Mouse (Mus musculus): ENCODE data around the gene Agbl2. TPM values are rescaled to one million over a fixed set of nuclear protein-coding genes. Genes with fewer than 3 reads are reported as not detected.

The Agbl2 gene
- 0.20 and 0.26 TPM in 2 replicates for polyA plus RNA-seq (2015; fragmentation: Nextera tagmentation; extraction: Ambion mirVana)

- 7% methylated on average over 11 of the region's 11 CpGs for WGBS
- ATAC-seq = peak; percentile 33; the same call in 1 of the 2 replicates
- H3K27ac ChIP-seq (ENCODE audit: low read depth, low read length) = no peak within 1 kb of the TSS
- H3K9ac ChIP-seq (ENCODE audit: low read depth, low read length) = peak within 1 kb of the TSS; percentile 48
- peaks cover 30% of the 10 kb centered on the region for H3K36me3 ChIP-seq (ENCODE audit: control insufficient read depth, insufficient read depth)
- no peak for TF ChIP-seq CTCF (IDR thresholded peaks at IDR 0.05; ENCODE audit: low read depth)
- no peaks in the 10 kb centered on the region for H3K9me3 ChIP-seq (ENCODE audit: control insufficient read depth)
- no peaks in the 10 kb centered on the region for H3K27me3 ChIP-seq (replicated peaks; ENCODE audit: control insufficient read depth, insufficient read depth, low read length)
- 0 out of 2 replicates have a peak, but pooled peaks cover 4% of the 10 kb centered on the region for H3K4me1 ChIP-seq (replicated peaks; ENCODE audit: control insufficient read depth, insufficient read depth, low read length)
- H3K4me2 ChIP-seq (replicated peaks; ENCODE audit: low read depth) = peak within 1 kb of the TSS; percentile 84
- peak within 1 kb of the TSS; percentile 48 for H3K4me3 ChIP-seq (ENCODE audit: low read depth, low read length)
Measured at GRCm38 (mm10) chr2:90782458-90782857, at the start of gene Agbl2. Gene Agbl2, plus strand, starts transcription at chr2:90782727.

DNA sequence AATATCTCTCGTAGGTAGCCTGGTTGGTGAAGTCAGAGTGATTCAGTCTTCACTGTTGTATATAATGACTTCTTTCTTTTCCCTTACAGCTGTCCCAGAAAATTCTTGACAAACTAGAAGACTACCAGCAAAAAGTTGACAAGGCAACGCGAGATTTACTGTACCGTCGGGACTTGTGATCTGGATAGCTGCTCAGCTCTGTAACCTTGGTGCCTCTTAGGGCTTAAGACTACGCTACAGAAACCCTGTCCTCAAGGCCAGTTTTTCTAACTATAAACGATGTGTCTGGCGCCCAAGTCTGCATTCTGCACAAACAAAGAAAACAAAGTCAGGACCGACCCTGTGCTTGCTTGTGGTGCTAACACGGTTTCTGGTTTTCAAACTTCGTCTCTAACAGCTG is 47.2 kb upstream of the Agbl2 start:
- no peak overlapping the region for H3K4me2 ChIP-seq (replicated peaks; ENCODE audit: low read depth)
- no peak for ATAC-seq
- H3K36me3 ChIP-seq (ENCODE audit: control insufficient read depth, insufficient read depth) = peaks cover 48% of the 10 kb centered on the region
- no peak overlapping the region for H3K27ac ChIP-seq (ENCODE audit: low read depth, low read length)
- WGBS = 91% methylated on average over 11 of the region's 11 CpGs
- H3K4me1 ChIP-seq (replicated peaks; ENCODE audit: control insufficient read depth, insufficient read depth, low read length) = no peaks in the 10 kb centered on the region
- H3K9ac ChIP-seq (ENCODE audit: low read depth, low read length) = no peak overlapping the region
- no peaks in the 10 kb centered on the region for H3K9me3 ChIP-seq (ENCODE audit: control insufficient read depth)
- H3K27me3 ChIP-seq (replicated peaks; ENCODE audit: control insufficient read depth, insufficient read depth, low read length) = no peaks in the 10 kb centered on the region
- TF ChIP-seq CTCF (IDR thresholded peaks at IDR 0.05; ENCODE audit: low read depth) = no peak
- H3K4me3 ChIP-seq (ENCODE audit: low read depth, low read length) = no peak overlapping the region

GRCm38 (mm10) chr2:90738801-90739200 is 43.7 kb upstream of the Agbl2 start:
- no peak for ATAC-seq
- Histone ChIP-seq H3K9me3 (ENCODE audit: control insufficient read depth) (no peaks in the 10 kb centered on the region), H3K36me3 (ENCODE audit: control insufficient read depth, insufficient read depth) (peaks cover 20% of the 10 kb centered on the region), H3K4me2 (replicated peaks; ENCODE audit: low read depth) (no peak overlapping the region), H3K27me3 (replicated peaks; ENCODE audit: control insufficient read depth, insufficient read depth, low read length) (no peaks in the 10 kb centered on the region), H3K27ac (ENCODE audit: low read depth, low read length) (no peak overlapping the region), H3K9ac (ENCODE audit: low read depth, low read length) (no peak overlapping the region), H3K4me1 (replicated peaks; ENCODE audit: control insufficient read depth, insufficient read depth, low read length) (no peaks in the 10 kb centered on the region), H3K4me3 (ENCODE audit: low read depth, low read length) (no peak overlapping the region)
- no peak for TF ChIP-seq CTCF (IDR thresholded peaks at IDR 0.05; ENCODE audit: low read depth)
- whole genome bisulfite sequencing = 91% methylated on average over 3 of the region's 3 CpGs

DNA sequence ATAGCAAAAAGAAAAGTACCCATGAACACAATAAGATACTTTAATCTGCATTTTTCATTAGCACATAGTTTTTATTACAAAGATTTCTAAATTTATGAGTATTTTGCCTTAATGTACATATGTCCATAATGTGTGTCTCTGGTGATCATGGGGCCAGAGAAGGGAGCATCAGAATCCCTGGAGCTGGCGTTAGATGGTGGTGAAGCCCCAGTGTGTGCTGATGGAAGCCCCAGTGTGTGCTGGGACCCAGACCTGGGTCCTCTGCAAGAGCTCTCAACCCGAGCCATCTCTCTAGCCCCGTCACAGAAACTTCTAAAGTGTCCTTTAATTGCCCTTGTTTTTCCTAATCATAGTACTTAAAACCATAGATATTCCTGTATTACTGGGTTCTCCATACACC is 43.2 kb upstream of the Agbl2 start:
- no peak overlapping the region for H3K4me2 ChIP-seq (replicated peaks; ENCODE audit: low read depth)
- H3K9ac ChIP-seq (ENCODE audit: low read depth, low read length) = no peak overlapping the region
- H3K4me1 ChIP-seq (replicated peaks; ENCODE audit: control insufficient read depth, insufficient read depth, low read length) = no peaks in the 10 kb centered on the region
- no peak for TF ChIP-seq CTCF (IDR thresholded peaks at IDR 0.05; ENCODE audit: low read depth)
- no peaks in the 10 kb centered on the region for H3K9me3 ChIP-seq (ENCODE audit: control insufficient read depth)
- 82% methylated on average over 3 of the region's 3 CpGs for WGBS
- no peaks in the 10 kb centered on the region for H3K27me3 ChIP-seq (replicated peaks; ENCODE audit: control insufficient read depth, insufficient read depth, low read length)
- no peak overlapping the region for H3K27ac ChIP-seq (ENCODE audit: low read depth, low read length)
- no peak for ATAC-seq
- no peak overlapping the region for H3K4me3 ChIP-seq (ENCODE audit: low read depth, low read length)
- peaks cover 20% of the 10 kb centered on the region for H3K36me3 ChIP-seq (ENCODE audit: control insufficient read depth, insufficient read depth)

DNA sequence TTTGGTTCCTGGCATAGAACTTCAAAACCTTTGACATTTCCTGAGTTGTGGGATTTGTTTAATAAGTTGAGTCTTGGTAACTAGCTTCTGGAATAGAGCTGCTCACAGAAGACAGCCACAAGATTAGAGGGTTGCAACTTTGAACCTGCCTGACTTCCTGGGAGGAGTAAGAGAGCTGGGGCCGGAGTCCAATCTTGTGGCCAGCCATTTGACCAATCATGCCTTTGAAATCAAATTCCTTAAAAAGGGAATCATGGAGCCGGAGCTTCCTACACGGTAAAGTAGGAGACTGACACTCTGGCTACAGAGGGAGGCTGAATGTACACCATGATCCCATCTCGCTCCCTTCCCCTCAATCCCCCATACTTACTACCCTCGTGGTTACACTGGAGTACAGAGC is 42.6 kb upstream of the Agbl2 start:
- Histone ChIP-seq H3K4me3 (ENCODE audit: low read depth, low read length) (no peak overlapping the region), H3K36me3 (ENCODE audit: control insufficient read depth, insufficient read depth) (peaks cover 18% of the 10 kb centered on the region), H3K27ac (ENCODE audit: low read depth, low read length) (peak overlapping the region; percentile 64), H3K27me3 (replicated peaks; ENCODE audit: control insufficient read depth, insufficient read depth, low read length) (no peaks in the 10 kb centered on the region), H3K9me3 (ENCODE audit: control insufficient read depth) (no peaks in the 10 kb centered on the region), H3K9ac (ENCODE audit: low read depth, low read length) (no peak overlapping the region; the same call in 1 of the 2 replicates), H3K4me1 (replicated peaks; ENCODE audit: control insufficient read depth, insufficient read depth, low read length) (no peaks in the 10 kb centered on the region), H3K4me2 (replicated peaks; ENCODE audit: low read depth) (peak overlapping the region; percentile 32; the same call in 1 of the 2 replicates)
- WGBS = 66% methylated on average over 5 of the region's 5 CpGs
- peak; percentile 61 for ATAC-seq
- no peak for TF ChIP-seq CTCF (IDR thresholded peaks at IDR 0.05; ENCODE audit: low read depth)

DNA sequence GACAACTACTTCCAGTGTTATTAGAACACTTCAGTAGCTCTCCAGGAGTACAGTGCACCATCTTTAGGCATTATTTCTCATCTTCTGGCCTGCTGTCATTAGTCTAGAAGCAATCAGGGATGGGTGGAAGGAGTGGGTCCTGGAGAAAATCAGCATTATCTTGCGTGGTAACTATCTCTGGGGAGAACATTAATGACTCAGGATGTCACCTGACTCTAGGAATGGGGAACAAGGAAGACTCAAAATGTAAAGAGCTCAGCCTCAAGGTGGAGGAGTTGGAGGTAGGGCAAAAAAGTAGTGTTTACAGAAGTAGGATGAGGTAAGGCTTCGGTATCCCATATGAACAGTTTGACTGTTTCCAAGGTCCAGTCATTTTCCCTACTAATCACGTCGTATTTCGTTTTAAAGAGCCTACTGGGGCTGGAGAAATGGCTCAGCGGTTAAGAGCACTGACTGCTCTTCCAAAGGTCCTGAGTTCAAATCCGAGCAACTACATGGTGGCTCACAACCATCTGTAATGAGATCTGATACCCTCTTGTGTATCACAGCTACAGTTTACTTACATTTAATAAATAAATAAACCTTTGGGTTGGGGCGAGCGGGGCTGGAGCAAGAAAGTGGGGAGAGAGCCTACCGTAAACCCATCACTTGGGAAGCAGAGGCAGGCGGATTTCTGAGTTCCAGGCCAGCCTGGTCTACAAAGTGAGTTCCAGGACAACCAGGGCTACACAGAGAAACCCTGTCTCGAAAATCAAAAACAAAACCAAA is 38.1 kb upstream of the Agbl2 start:
- no peak for ATAC-seq

More for the DNA sequence above, 38.1 kb upstream of the Agbl2 start:
- Histone ChIP-seq H3K9ac (ENCODE audit: low read depth, low read length) (peak overlapping the region; percentile 23; the same call in 1 of the 2 replicates), H3K36me3 (ENCODE audit: control insufficient read depth, insufficient read depth) (peaks cover 5% of the 10 kb centered on the region), H3K4me1 (replicated peaks; ENCODE audit: control insufficient read depth, insufficient read depth, low read length) (peaks cover 3% of the 10 kb centered on the region; the same call in 1 of the 2 replicates), H3K27me3 (replicated peaks; ENCODE audit: control insufficient read depth, insufficient read depth, low read length) (no peaks in the 10 kb centered on the region), H3K4me2 (replicated peaks; ENCODE audit: low read depth) (peak overlapping the region; percentile 62), H3K4me3 (ENCODE audit: low read depth, low read length) (peak overlapping the region; percentile 96), H3K9me3 (ENCODE audit: control insufficient read depth) (no peaks in the 10 kb centered on the region), H3K27ac (ENCODE audit: low read depth, low read length) (peak overlapping the region; percentile 83)
- WGBS = 55% methylated on average over 12 of the region's 12 CpGs
- TF ChIP-seq CTCF (IDR thresholded peaks at IDR 0.05; ENCODE audit: low read depth) = no peak
